Mouse (Mus musculus): ENCODE measurements around the gene Tprgl. TPM values are rescaled to one million over a fixed set of nuclear protein-coding genes. Genes with fewer than 3 reads are reported as not detected.

Gene Tprgl
- polyA plus RNA-seq (2012; fragmentation: generic; extraction: Trizol) = 10 to 100 TPM; 26.4 to 69.1 TPM

GRCm38 (mm10) chr4:154160538-154161390 is at the start of gene Tprgl:
Gene Tprgl (minus strand): TSS chr4:154160666.

DNA sequence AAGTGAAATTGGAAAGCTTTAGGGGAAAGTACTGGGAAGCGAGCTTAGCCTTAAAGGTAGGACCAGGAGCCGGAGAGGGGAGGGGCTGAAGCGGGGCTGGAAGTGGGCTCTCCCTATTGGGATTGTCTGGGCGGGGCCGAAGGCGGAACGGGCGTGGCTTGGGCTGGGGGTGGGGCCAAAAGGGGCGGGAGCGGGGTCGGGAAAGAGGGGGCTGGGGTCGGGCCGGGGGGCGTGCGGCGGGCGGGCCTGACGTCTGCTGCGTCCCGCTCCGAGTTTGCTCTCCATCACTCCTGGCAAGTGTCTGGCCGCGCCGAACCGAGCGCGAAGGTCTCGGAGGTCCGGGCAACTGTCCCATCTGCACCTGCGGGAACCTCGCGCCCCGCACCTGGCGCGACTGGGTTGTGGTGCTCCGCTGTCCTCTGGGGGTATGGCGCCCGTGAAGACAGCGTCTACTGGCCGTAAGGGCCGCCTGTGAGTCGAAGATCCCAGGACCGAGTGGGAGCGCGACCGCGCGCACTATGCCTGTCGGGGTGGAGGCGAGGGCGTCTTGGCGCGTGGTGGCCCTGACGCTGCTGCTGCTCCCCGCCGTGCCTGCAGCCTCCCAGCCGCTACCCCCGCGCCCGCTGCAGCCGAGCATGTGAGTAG is 10.2 kb upstream of the Tprgl start, which contains the start of gene Megf6:
Megf6 (plus strand) TSS at position 225 of the 645 bp plus-strand sequence.

GRCm38 (mm10) chr4:154142211-154143040 is 18.0 kb downstream of the Tprgl start, which contains the start of gene Wrap73:
Gene Wrap73 (plus strand): TSS chr4:154142372.

DNA sequence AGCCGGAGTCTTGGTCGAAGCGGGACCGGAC is 20.5 kb downstream of the Tprgl start, which contains the start of gene Trp73:
Trp73 (minus strand) TSS at position 27 of the 31 bp plus-strand sequence.

Other genes with a start within 250 kb of the Tprgl start
- 10 to 100 TPM; 24.1 to 25.6 TPM for gene A430005L14Rik, start 203.4 kb downstream of the Tprgl start, polyA plus RNA-seq (2012; fragmentation: generic; extraction: Trizol)
- gene Dffb, start 185.5 kb downstream of the Tprgl start, polyA plus RNA-seq (2012; fragmentation: generic; extraction: Trizol) = 1 to 10 TPM in 1 of 2 experiments, under 1 TPM in 1; 0.43 to 5.0 TPM
- 10 to 100 TPM; 10.5 to 11.0 TPM for gene Cep104, start 185.5 kb downstream of the Tprgl start, polyA plus RNA-seq (2012; fragmentation: generic; extraction: Trizol)
- 10 to 100 TPM; 19.1 to 28.1 TPM for gene Lrrc47, start 148.9 kb downstream of the Tprgl start, polyA plus RNA-seq (2012; fragmentation: generic; extraction: Trizol)
- gene Smim1, start 134.4 kb downstream of the Tprgl start, polyA plus RNA-seq (2012; fragmentation: generic; extraction: Trizol) = 10 to 100 TPM in 1 of 2 experiments, 1 to 10 TPM in 1; 6.9 to 31.0 TPM
- gene Ccdc27, start 118.0 kb downstream of the Tprgl start, polyA plus RNA-seq (2012; fragmentation: generic; extraction: Trizol) = under 1 TPM in 1 of 2 experiments, not detected in 1; 0.02 TPM
- under 1 TPM in 1 of 2 experiments, not detected in 1; under 0.01 TPM for gene Trp73, start 20.5 kb downstream of the Tprgl start, polyA plus RNA-seq (2012; fragmentation: generic; extraction: Trizol)
- 10 to 100 TPM; 16.4 to 19.6 TPM for gene Wrap73, start 18.3 kb downstream of the Tprgl start, polyA plus RNA-seq (2012; fragmentation: generic; extraction: Trizol)
- under 1 TPM; 0.01 to 0.39 TPM for gene Megf6, start 10.1 kb upstream of the Tprgl start, polyA plus RNA-seq (2012; fragmentation: generic; extraction: Trizol)
- under 1 TPM in 1 of 2 experiments, not detected in 1; 0.08 TPM for gene Arhgef16, start 141.0 kb upstream of the Tprgl start, polyA plus RNA-seq (2012; fragmentation: generic; extraction: Trizol)
- not detected for gene B230104I21Rik, start 175.5 kb upstream of the Tprgl start, polyA plus RNA-seq (2012; fragmentation: generic; extraction: Trizol)

Data from C3H10T1/2 (cell line).